ENCODE assay signal across 8 mouse cellular contexts in genomic region chr1:63115096-63115495, GRCm38 (mm10). TPM values are rescaled to one million over a fixed set of nuclear protein-coding genes. Genes with fewer than 3 reads are reported as not detected.
DNase-seq lines count a peak whose midpoint lies in the region; ATAC-seq and TF ChIP-seq lines count a peak whose summit lies in the region.

No protein-coding gene starts in this region.

- WGBS in lung, embryonic 14.5 days = 8% methylated on average over 4 of the region's 4 CpGs
- 20% methylated on average over 4 of the region's 4 CpGs for WGBS in embryonic facial prominence, embryonic 13.5 days
- WGBS in limb, embryonic 10.5 days = 55% methylated on average over 4 of the region's 4 CpGs

- H3K4me2 ChIP-seq in lung, embryonic 14.5 days = peak overlapping the region; percentile 77
- H3K4me2 ChIP-seq in embryonic facial prominence, embryonic 13.5 days = peak overlapping the region; percentile 88

- no peak for ATAC-seq in lung, embryonic 14.5 days (ENCODE audit: insufficient read depth)
- ATAC-seq in embryonic facial prominence, embryonic 13.5 days (ENCODE audit: insufficient number of reproducible peaks, insufficient read depth, low FRiP score, low TSS enrichment, low read depth) = no peak

- no peak for TF ChIP-seq CTCF in lung, embryonic 14.5 days (IDR thresholded peaks at IDR 0.05; ENCODE audit: low read depth)

- H3K9ac ChIP-seq in lung, embryonic 14.5 days = peak overlapping the region; percentile 100
- H3K9ac ChIP-seq in embryonic facial prominence, embryonic 13.5 days = peak overlapping the region; percentile 100

- H3K27me3 ChIP-seq in lung, embryonic 14.5 days (ENCODE audit: insufficient read depth, low read length) = no peaks in the 10 kb centered on the region
- no peaks in the 10 kb centered on the region for H3K27me3 ChIP-seq in embryonic facial prominence, embryonic 13.5 days
- no peaks in the 10 kb centered on the region for H3K27me3 ChIP-seq in limb, embryonic 10.5 days (ENCODE audit: low read depth, poor library complexity, severe bottlenecking)

- H3K27ac ChIP-seq in lung, embryonic 14.5 days (ENCODE audit: low read depth) = peak overlapping the region; percentile 100
- peak overlapping the region; percentile 100 for H3K27ac ChIP-seq in embryonic facial prominence, embryonic 13.5 days
- peak overlapping the region; percentile 100 for H3K27ac ChIP-seq in limb, embryonic 10.5 days

- DNase-seq in lung, embryonic 14.5 days = peak; percentile 24
- DNase-seq in lung, postnatal 4 days = no peak
- no peak for DNase-seq in limb, embryonic 10.5 days (ENCODE audit: low spot score)
- peak; percentile 17 for DNase-seq in retina, embryonic 14.5 days (ENCODE audit: low spot score)
- DNase-seq in adrenal gland, postnatal 14 days = no peak
- no peak for DNase-seq in right cerebral cortex, postnatal 25 days
- no peak for DNase-seq in layer of hippocampus, adult 11-12 months (ENCODE audit: low spot score)

- H3K36me3 ChIP-seq in lung, embryonic 14.5 days (ENCODE audit: insufficient read depth) = peaks cover 18% of the 10 kb centered on the region
- H3K36me3 ChIP-seq in embryonic facial prominence, embryonic 13.5 days = peaks cover 14% of the 10 kb centered on the region
- peaks cover 27% of the 10 kb centered on the region for H3K36me3 ChIP-seq in limb, embryonic 10.5 days

- H3K9me3 ChIP-seq in lung, embryonic 14.5 days (ENCODE audit: low read depth, low read length) = no peaks in the 10 kb centered on the region
- no peaks in the 10 kb centered on the region for H3K9me3 ChIP-seq in embryonic facial prominence, embryonic 13.5 days
- no peaks in the 10 kb centered on the region for H3K9me3 ChIP-seq in limb, embryonic 10.5 days (replicated peaks)

- peaks cover 10% of the 10 kb centered on the region; the same call in 1 of the 2 replicates for H3K4me1 ChIP-seq in lung, embryonic 14.5 days (ENCODE audit: insufficient read depth)
- H3K4me1 ChIP-seq in embryonic facial prominence, embryonic 13.5 days = peaks cover 28% of the 10 kb centered on the region
- H3K4me1 ChIP-seq in limb, embryonic 10.5 days = peaks cover 32% of the 10 kb centered on the region

- peak overlapping the region; percentile 91 for H3K4me3 ChIP-seq in lung, embryonic 14.5 days (ENCODE audit: low read depth, low read length)
- H3K4me3 ChIP-seq in embryonic facial prominence, embryonic 13.5 days = peak overlapping the region; percentile 91
- H3K4me3 ChIP-seq in limb, embryonic 10.5 days = peak overlapping the region; percentile 89

RNA-seq across cellular contexts. Expression of gene Ino80d, which starts 0.6 kb away (rescaled TPM):
- 15.1 and 15.4 TPM in 2 replicates for polyA plus RNA-seq in lung, embryonic 14.5 days (2014; fragmentation: Nextera tagmentation; extraction: Ambion mirVana)
- polyA plus RNA-seq in embryonic facial prominence, embryonic 13.5 days (2015; fragmentation: Nextera tagmentation; extraction: Ambion mirVana) = 12.2 and 12.7 TPM in 2 replicates
- polyA plus RNA-seq in limb, embryonic 10.5 days (2016; fragmentation: Nextera tagmentation; extraction: Ambion mirVana) = 10.0 and 11.2 TPM in 2 replicates
- total RNA-seq in adrenal gland, postnatal 14 days (2021) = 29.3 and 32.2 TPM in 2 replicates

Comparison
In these comparisons a context has a peak if more than half of its experiments do, and no peak if none do; other contexts are left out.
1. DNase-seq: peak in lung, embryonic 14.5 days (single experiment) and retina, embryonic 14.5 days (single experiment); none in lung, postnatal 4 days (0 of 2), limb, embryonic 10.5 days (single experiment), adrenal gland, postnatal 14 days (single experiment), right cerebral cortex, postnatal 25 days (single experiment) and layer of hippocampus, adult 11-12 months (single experiment).
2. Peak in every context shown above with its lines, with median percentiles within 50 percentile points of each other: H3K27ac ChIP-seq and H3K4me3 ChIP-seq.